Mouse (Mus musculus) liver (tissue): ENCODE measurements around the gene Spata25.

Experiments used
- DNase-seq: peaks from one replicate; pipeline ENCODE4 v3.0.0-alpha.2; 2020; ENCODE audit warnings: mixed read lengths

Gene Spata25

GRCm38 (mm10) chr2:164779481-164780086 is 48.8 kb downstream of the Spata25 start, which contains the start of gene Tnnc2:
TSS of gene Tnnc2 (minus strand) at chr2:164779967.
- no peak for DNase-seq

DNA sequence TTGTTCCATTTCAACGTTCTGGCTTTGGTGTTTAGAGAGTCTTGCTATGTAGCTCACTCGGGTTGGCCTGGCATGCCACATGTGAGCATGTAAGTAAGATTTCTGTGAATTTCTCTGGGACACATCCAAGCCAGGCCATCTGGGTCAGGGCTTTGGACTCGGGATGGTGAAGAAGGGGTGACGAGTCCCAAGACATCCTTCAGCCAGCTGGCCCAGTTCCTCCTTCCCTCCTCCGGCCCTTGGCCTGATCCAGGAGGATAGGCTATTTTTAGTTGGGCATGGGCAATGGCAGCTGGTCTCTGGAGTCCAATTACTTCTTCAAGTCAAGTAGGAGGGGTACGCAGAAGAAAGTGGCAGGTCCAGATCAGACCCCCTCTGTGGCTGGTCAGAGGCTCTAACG is 49.5 kb downstream of the Spata25 start:
- DNase-seq, result no peak

DNA sequence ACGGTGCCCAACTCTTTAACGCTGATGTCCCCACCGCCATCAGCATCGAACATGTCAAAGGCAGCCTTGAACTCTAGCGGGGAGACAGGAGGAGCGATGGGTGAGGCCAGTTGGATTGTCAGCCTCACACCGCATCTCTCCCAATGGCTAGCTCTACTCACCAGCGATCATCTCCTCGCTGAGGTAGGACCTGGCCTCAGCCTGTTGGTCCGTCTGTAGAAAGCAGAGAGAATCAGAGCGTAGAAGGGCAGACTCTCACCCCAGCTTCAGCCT is 50.4 kb downstream of the Spata25 start:
- DNase-seq, result no peak

GRCm38 (mm10) chr2:164777246-164778014 is 50.9 kb downstream of the Spata25 start:
- DNase-seq, result no peak

GRCm38 (mm10) chr2:164776801-164777200 is 51.5 kb downstream of the Spata25 start:
- DNase-seq, result no peak
